Mouse (Mus musculus): Measurements from ENCODE around the gene Podnl1. TPM values are rescaled to one million over a fixed set of nuclear protein-coding genes. Genes with fewer than 3 reads are reported as not detected.

Podnl1 gene
- polyA plus RNA-seq, 1 experiment from 2014 or later, result 0.83 TPM

- Histone ChIP-seq H3K27ac (peak overlapping the region; percentile 50; the same call in 1 of the 2 replicates), H3K9ac (replicated peaks) (no peak overlapping the region), H3K4me2 (peak overlapping the region; percentile 21), H3K4me1 (replicated peaks) (peaks cover 27% of the 10 kb centered on the region), H3K36me3 (peaks cover 12% of the 10 kb centered on the region), H3K27me3 (no peaks in the 10 kb centered on the region; the same call in 1 of the 2 replicates), H3K9me3 (no peaks in the 10 kb centered on the region), H3K4me3 (replicated peaks) (no peak overlapping the region)
- WGBS, result 54% methylated on average over 17 of the region's 17 CpGs
- ATAC-seq (ENCODE audit: insufficient number of reproducible peaks, insufficient read depth, low FRiP score, low TSS enrichment, low read depth), result peak; percentile 53
Observed at GRCm38 (mm10) chr8:84127202-84127901, 1.6 kb downstream of the Podnl1 start.

- WGBS, result 57% methylated on average over 8 of the region's 8 CpGs
- peaks cover 27% of the 10 kb centered on the region for H3K4me1 ChIP-seq (replicated peaks)
- no peaks in the 10 kb centered on the region; the same call in 1 of the 2 replicates for H3K27me3 ChIP-seq
- no peak overlapping the region for H3K27ac ChIP-seq
- ATAC-seq (ENCODE audit: insufficient number of reproducible peaks, insufficient read depth, low FRiP score, low TSS enrichment, low read depth), result no peak
- no peak overlapping the region for H3K4me3 ChIP-seq (replicated peaks)
- H3K36me3 ChIP-seq, result peaks cover 21% of the 10 kb centered on the region
- H3K9ac ChIP-seq (replicated peaks), result no peak overlapping the region
- H3K9me3 ChIP-seq, result no peaks in the 10 kb centered on the region
- peak overlapping the region; percentile 21 for H3K4me2 ChIP-seq
Observed at GRCm38 (mm10) chr8:84128277-84128676, 2.5 kb downstream of the Podnl1 start.

- no peak for ATAC-seq (ENCODE audit: insufficient number of reproducible peaks, insufficient read depth, low FRiP score, low TSS enrichment, low read depth)
- Histone ChIP-seq H3K4me1 (replicated peaks) (peaks cover 27% of the 10 kb centered on the region), H3K4me2 (peak overlapping the region; percentile 8; the same call in 1 of the 2 replicates), H3K27me3 (no peaks in the 10 kb centered on the region; the same call in 1 of the 2 replicates), H3K4me3 (replicated peaks) (no peak overlapping the region), H3K9ac (replicated peaks) (no peak overlapping the region), H3K36me3 (peaks cover 47% of the 10 kb centered on the region), H3K9me3 (no peaks in the 10 kb centered on the region), H3K27ac (no peak overlapping the region)
- 45% methylated on average over 30 of the region's 30 CpGs for WGBS
Observed at GRCm38 (mm10) chr8:84130806-84131205, 5.0 kb downstream of the Podnl1 start.

- no peak for ATAC-seq (ENCODE audit: insufficient number of reproducible peaks, insufficient read depth, low FRiP score, low TSS enrichment, low read depth)
- Histone ChIP-seq H3K27ac (no peak overlapping the region), H3K4me1 (replicated peaks) (peaks cover 20% of the 10 kb centered on the region), H3K36me3 (peaks cover 61% of the 10 kb centered on the region), H3K4me3 (replicated peaks) (no peak overlapping the region), H3K9ac (replicated peaks) (no peak overlapping the region), H3K4me2 (no peak overlapping the region), H3K9me3 (no peaks in the 10 kb centered on the region), H3K27me3 (no peaks in the 10 kb centered on the region; the same call in 1 of the 2 replicates)
- 91% methylated on average over 8 of the region's 8 CpGs for WGBS
Observed at GRCm38 (mm10) chr8:84132225-84132624, 6.4 kb downstream of the Podnl1 start.

GRCm38 (mm10) chr8:84137848-84138247, 12.1 kb downstream of the Podnl1 start:
- Histone ChIP-seq H3K4me2 (no peak overlapping the region), H3K27me3 (no peaks in the 10 kb centered on the region), H3K27ac (no peak overlapping the region), H3K9ac (replicated peaks) (no peak overlapping the region), H3K4me1 (replicated peaks) (no peaks in the 10 kb centered on the region), H3K9me3 (no peaks in the 10 kb centered on the region), H3K4me3 (replicated peaks) (no peak overlapping the region), H3K36me3 (peaks cover 98% of the 10 kb centered on the region)
- 94% methylated on average over 3 of the region's 3 CpGs for WGBS
- no peak for ATAC-seq (ENCODE audit: insufficient number of reproducible peaks, insufficient read depth, low FRiP score, low TSS enrichment, low read depth)

- H3K9ac ChIP-seq (replicated peaks), result no peak overlapping the region
- no peak overlapping the region for H3K4me3 ChIP-seq (replicated peaks)
- no peaks in the 10 kb centered on the region for H3K4me1 ChIP-seq (replicated peaks)
- no peaks in the 10 kb centered on the region for H3K27me3 ChIP-seq
- no peak for ATAC-seq (ENCODE audit: insufficient number of reproducible peaks, insufficient read depth, low FRiP score, low TSS enrichment, low read depth)
- H3K36me3 ChIP-seq, result peaks cover 94% of the 10 kb centered on the region
- no peaks in the 10 kb centered on the region for H3K9me3 ChIP-seq
- WGBS, result 87% methylated on average over 4 of the region's 4 CpGs
- no peak overlapping the region for H3K4me2 ChIP-seq
- H3K27ac ChIP-seq, result no peak overlapping the region
Observed at GRCm38 (mm10) chr8:84140838-84141237, 15.0 kb downstream of the Podnl1 start.

GRCm38 (mm10) chr8:84144636-84145245, 19.0 kb downstream of the Podnl1 start:
- no peak for ATAC-seq (ENCODE audit: insufficient number of reproducible peaks, insufficient read depth, low FRiP score, low TSS enrichment, low read depth)
- H3K4me1 ChIP-seq (replicated peaks), result peaks cover 14% of the 10 kb centered on the region; the same call in 1 of the 2 replicates
- H3K9ac ChIP-seq (replicated peaks), result no peak overlapping the region
- peaks cover 58% of the 10 kb centered on the region for H3K36me3 ChIP-seq
- no peak overlapping the region for H3K4me2 ChIP-seq
- H3K27ac ChIP-seq, result no peak overlapping the region
- H3K9me3 ChIP-seq, result no peaks in the 10 kb centered on the region
- H3K4me3 ChIP-seq (replicated peaks), result no peak overlapping the region
- H3K27me3 ChIP-seq, result no peaks in the 10 kb centered on the region
- 89% methylated on average over 8 of the region's 8 CpGs for WGBS

- peak; percentile 40; the same call in 1 of the 2 replicates for ATAC-seq (ENCODE audit: insufficient number of reproducible peaks, insufficient read depth, low FRiP score, low TSS enrichment, low read depth)
- H3K27ac ChIP-seq, result peak overlapping the region; percentile 30; the same call in 1 of the 2 replicates
- H3K4me3 ChIP-seq (replicated peaks), result peak overlapping the region; percentile 61
- H3K36me3 ChIP-seq, result peaks cover 34% of the 10 kb centered on the region
- H3K9me3 ChIP-seq, result no peaks in the 10 kb centered on the region
- H3K4me1 ChIP-seq (replicated peaks), result peaks cover 14% of the 10 kb centered on the region; the same call in 1 of the 2 replicates
- no peaks in the 10 kb centered on the region for H3K27me3 ChIP-seq
- peak overlapping the region; percentile 72 for H3K4me2 ChIP-seq
- peak overlapping the region; percentile 68 for H3K9ac ChIP-seq (replicated peaks)
- WGBS, result 7% methylated on average over 14 of the region's 14 CpGs
Observed at GRCm38 (mm10) chr8:84147324-84147766, 21.6 kb downstream of the Podnl1 start.

- H3K9me3 ChIP-seq, result no peaks in the 10 kb centered on the region
- peak; percentile 86 for ATAC-seq (ENCODE audit: insufficient number of reproducible peaks, insufficient read depth, low FRiP score, low TSS enrichment, low read depth)
- peak within 1 kb of the TSS; percentile 68 for H3K9ac ChIP-seq (replicated peaks)
- H3K27ac ChIP-seq, result peak within 1 kb of the TSS; percentile 30; the same call in 1 of the 2 replicates
- peaks cover 28% of the 10 kb centered on the region for H3K36me3 ChIP-seq
- peaks cover 14% of the 10 kb centered on the region; the same call in 1 of the 2 replicates for H3K4me1 ChIP-seq (replicated peaks)
- 17% methylated on average over 49 of the region's 49 CpGs for WGBS
- peak within 1 kb of the TSS; percentile 72 for H3K4me2 ChIP-seq
- H3K4me3 ChIP-seq (replicated peaks), result peak within 1 kb of the TSS; percentile 61
- H3K27me3 ChIP-seq, result no peaks in the 10 kb centered on the region
Observed at GRCm38 (mm10) chr8:84147769-84148530, 22.2 kb downstream of the Podnl1 start, which contains the start of the genes Cc2d1a and 4930432K21Rik. Gene Cc2d1a (minus strand): TSS chr8:84147936. Gene 4930432K21Rik (plus strand): TSS chr8:84148025.

GRCm38 (mm10) chr8:84148531-84148850, 22.7 kb downstream of the Podnl1 start:
- H3K4me1 ChIP-seq (replicated peaks), result peaks cover 14% of the 10 kb centered on the region; the same call in 1 of the 2 replicates
- no peak for ATAC-seq (ENCODE audit: insufficient number of reproducible peaks, insufficient read depth, low FRiP score, low TSS enrichment, low read depth)
- peak overlapping the region; percentile 72 for H3K4me2 ChIP-seq
- 90% methylated on average over 5 of the region's 5 CpGs for WGBS
- H3K27me3 ChIP-seq, result no peaks in the 10 kb centered on the region
- no peak overlapping the region for H3K4me3 ChIP-seq (replicated peaks)
- H3K27ac ChIP-seq, result no peak overlapping the region
- no peak overlapping the region for H3K9ac ChIP-seq (replicated peaks)
- H3K9me3 ChIP-seq, result no peaks in the 10 kb centered on the region
- H3K36me3 ChIP-seq, result peaks cover 23% of the 10 kb centered on the region

GRCm38 (mm10) chr8:84149181-84149580, 23.4 kb downstream of the Podnl1 start:
- WGBS, result 52% methylated on average over 3 of the region's 3 CpGs

More at GRCm38 (mm10) chr8:84149181-84149580, 23.4 kb downstream of the Podnl1 start:
- Histone ChIP-seq H3K9me3 (no peaks in the 10 kb centered on the region), H3K4me1 (replicated peaks) (peaks cover 14% of the 10 kb centered on the region; the same call in 1 of the 2 replicates), H3K36me3 (peaks cover 23% of the 10 kb centered on the region), H3K4me2 (no peak overlapping the region), H3K4me3 (replicated peaks) (no peak overlapping the region), H3K27ac (no peak overlapping the region), H3K27me3 (no peaks in the 10 kb centered on the region), H3K9ac (replicated peaks) (no peak overlapping the region)
- no peak for ATAC-seq (ENCODE audit: insufficient number of reproducible peaks, insufficient read depth, low FRiP score, low TSS enrichment, low read depth)
